8 mouse cellular contexts compared by ENCODE assay signal in the genomic region with DNA sequence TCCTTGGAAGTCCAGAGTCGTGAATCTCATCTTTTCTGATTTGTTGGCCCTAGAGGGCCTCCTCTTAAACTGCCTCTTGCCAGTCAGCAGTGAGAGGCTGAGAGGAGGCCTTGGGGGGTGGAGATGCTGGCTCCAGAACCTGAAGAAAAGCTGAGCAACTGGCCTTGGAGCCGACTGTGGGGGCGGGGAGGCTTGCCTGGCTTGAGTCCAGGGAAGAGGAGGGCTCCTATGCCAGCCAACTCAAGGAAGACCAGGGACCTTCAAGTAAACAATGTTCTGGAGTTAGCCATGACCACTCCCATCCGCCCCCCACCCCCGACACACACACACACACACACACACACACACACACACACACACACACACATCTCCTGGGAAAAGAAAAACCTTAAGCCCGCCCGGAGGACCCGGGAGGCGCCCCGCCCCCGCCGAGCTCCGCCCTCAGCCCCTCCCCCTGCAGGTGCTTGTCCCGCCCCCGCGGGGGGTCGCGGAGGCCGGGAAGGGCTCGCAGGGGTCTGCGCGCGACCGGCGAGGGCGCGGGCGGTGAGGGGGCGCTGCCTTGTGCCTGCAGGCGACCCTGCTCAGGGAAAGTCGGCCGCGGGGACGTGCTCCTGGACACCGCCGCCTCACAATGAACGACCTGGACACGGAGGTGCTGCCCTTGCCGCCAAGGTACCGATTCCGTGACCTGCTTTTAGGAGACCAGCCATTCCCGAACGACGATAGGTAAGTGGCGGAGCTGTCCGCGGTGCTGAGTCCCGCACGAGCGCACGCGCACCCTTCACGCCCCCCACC. TPM values are rescaled to one million over a fixed set of nuclear protein-coding genes. Genes with fewer than 3 reads are reported as not detected.
A peak's percentile ranks its signal among the peaks of the same experiment; 100 is the strongest.
DNase-seq lines count a peak whose midpoint lies in the region; ATAC-seq and TF ChIP-seq lines count a peak whose summit lies in the region.

TSS of gene Kcnt1 (plus strand) at position 398 of the 795 bp plus-strand sequence.

- DNase-seq in layer of hippocampus, adult 2 months (ENCODE audit: low spot score in 2 of 2) = no peak
- DNase-seq in layer of hippocampus, adult 9-11 months = no peak
- peak; percentile 77 for DNase-seq in cerebellum, adult 9-10 months
- DNase-seq in frontal cortex, postnatal 10 days (ENCODE audit: low spot score in 2 of 2) = peak; percentile 47 to 52
- DNase-seq in liver, embryonic 14.5 days (ENCODE audit: low read depth in 3 of 3, low spot score in 3 of 3) = no peak
- DNase-seq in c-Kit-positive CD71-positive TER-119-positive erythroid progenitor cells, embryonic 14.5 days (ENCODE audit: low spot score) = no peak

- peak within 1 kb of the TSS; percentile 23; the same call in 1 of the 2 replicates for H3K27ac ChIP-seq in layer of hippocampus, adult 2 months
- H3K27ac ChIP-seq in kidney, embryonic 15.5 days = no peak within 1 kb of the TSS
- H3K27ac ChIP-seq in liver, embryonic 14.5 days = no peak within 1 kb of the TSS
- no peak within 1 kb of the TSS for H3K27ac ChIP-seq in neural tube, embryonic 15.5 days (replicated peaks)

- H3K9ac ChIP-seq in kidney, embryonic 15.5 days = no peak within 1 kb of the TSS
- no peak within 1 kb of the TSS for H3K9ac ChIP-seq in liver, embryonic 14.5 days (replicated peaks)
- peak within 1 kb of the TSS; percentile 55 for H3K9ac ChIP-seq in neural tube, embryonic 15.5 days (replicated peaks)

- no peaks in the 10 kb centered on the region for H3K36me3 ChIP-seq in kidney, embryonic 15.5 days
- H3K36me3 ChIP-seq in liver, embryonic 14.5 days (replicated peaks; ENCODE audit: control insufficient read depth, insufficient read depth, low read depth) = no peaks in the 10 kb centered on the region
- no peaks in the 10 kb centered on the region for H3K36me3 ChIP-seq in neural tube, embryonic 15.5 days

- peak within 1 kb of the TSS; percentile 53 for H3K4me3 ChIP-seq in layer of hippocampus, adult 2 months
- peak within 1 kb of the TSS; percentile 56 for H3K4me3 ChIP-seq in kidney, embryonic 15.5 days (replicated peaks)
- peak within 1 kb of the TSS in 1 of 2 experiments; percentile 17; a peak in 2 of 4 replicates for H3K4me3 ChIP-seq in liver, embryonic 14.5 days (ENCODE audit: insufficient read depth in 1 of 2, low read depth in 2 of 2, low read length in 2 of 2)
- peak within 1 kb of the TSS; percentile 58 for H3K4me3 ChIP-seq in neural tube, embryonic 15.5 days (replicated peaks)

- TF ChIP-seq EP300 in liver, embryonic 14.5 days (IDR thresholded peaks at IDR 0.05; ENCODE audit: low read depth) = no peak

- H3K9me3 ChIP-seq in kidney, embryonic 15.5 days (replicated peaks) = no peaks in the 10 kb centered on the region
- no peaks in the 10 kb centered on the region for H3K9me3 ChIP-seq in liver, embryonic 14.5 days (ENCODE audit: control insufficient read depth, low read length)
- H3K9me3 ChIP-seq in neural tube, embryonic 15.5 days (replicated peaks) = no peaks in the 10 kb centered on the region

- H3K4me1 ChIP-seq in kidney, embryonic 15.5 days = peaks cover 18% of the 10 kb centered on the region
- H3K4me1 ChIP-seq in liver, embryonic 14.5 days (replicated peaks; ENCODE audit: control insufficient read depth in 2 of 2, insufficient read depth in 2 of 2, low read length in 1 of 2) = no peaks in the 10 kb centered on the region
- peaks cover 35% of the 10 kb centered on the region for H3K4me1 ChIP-seq in neural tube, embryonic 15.5 days

- TF ChIP-seq CTCF in layer of hippocampus, adult 2 months (conservative IDR thresholded peaks at IDR 0.05) = no peak
- TF ChIP-seq CTCF in liver, embryonic 14.5 days (IDR thresholded peaks at IDR 0.05; ENCODE audit: low read depth) = no peak

- peak; percentile 40; the same call in 1 of the 2 replicates for ATAC-seq in kidney, embryonic 15.5 days (replicated peaks; ENCODE audit: low FRiP score)
- ATAC-seq in liver, embryonic 14.5 days (ENCODE audit: insufficient read depth) = no peak
- 0 out of 2 replicates have a peak, but pooled peaks have one; percentile 37 for ATAC-seq in neural tube, embryonic 15.5 days (ENCODE audit: low FRiP score)

- peaks cover 34% of the 10 kb centered on the region for H3K27me3 ChIP-seq in kidney, embryonic 15.5 days
- peaks cover 22% of the 10 kb centered on the region for H3K27me3 ChIP-seq in liver, embryonic 14.5 days (ENCODE audit: control insufficient read depth, insufficient read depth, low read length)
- H3K27me3 ChIP-seq in neural tube, embryonic 15.5 days (replicated peaks) = peaks cover 6% of the 10 kb centered on the region

- 1% methylated on average over 51 of the region's 53 CpGs for WGBS in kidney, embryonic 15.5 days
- 1% methylated on average over 52 of the region's 53 CpGs for WGBS in liver, embryonic 14.5 days (ENCODE audit: insufficient replicate concordance)
- WGBS in neural tube, embryonic 15.5 days = under 1% methylated on average over 40 of the region's 53 CpGs

- peak within 1 kb of the TSS; percentile 97 for H3K4me2 ChIP-seq in kidney, embryonic 15.5 days
- peak within 1 kb of the TSS; percentile 50 for H3K4me2 ChIP-seq in liver, embryonic 14.5 days (ENCODE audit: low read depth)
- H3K4me2 ChIP-seq in neural tube, embryonic 15.5 days = peak within 1 kb of the TSS; percentile 99

RNA-seq across cellular contexts. Expression of gene Kcnt1, which starts in this region (rescaled TPM):
- 10 to 100 TPM; 44.5 to 48.4 TPM for total RNA-seq in layer of hippocampus, adult 2 months (2021)
- 0.37 and 0.96 TPM in 2 replicates for polyA plus RNA-seq in kidney, embryonic 15.5 days (2015; fragmentation: Nextera tagmentation; extraction: Ambion mirVana)
- polyA plus RNA-seq in liver, embryonic 14.5 days (2012; rRNA removed) = 0.08 and 0.09 TPM in 2 replicates
- polyA plus RNA-seq in liver, embryonic 14.5 days (2014; fragmentation: Nextera tagmentation; extraction: Ambion mirVana) = not detected in 2 replicates
- 21.3 and 23.7 TPM in 2 replicates for polyA plus RNA-seq in neural tube, embryonic 15.5 days (2015; fragmentation: Nextera tagmentation; extraction: Ambion mirVana)

Comparison
In these comparisons a context has a peak if more than half of its experiments do, and no peak if none do; other contexts are left out.
1. RNA of gene Kcnt1 (polyA plus RNA-seq): 21.3 to 23.7 TPM in neural tube, embryonic 15.5 days; 0.37 to 0.96 TPM in kidney, embryonic 15.5 days and 0.08 to 0.09 TPM in liver, embryonic 14.5 days; every median in the first group is over 10 times any median in the second.
2. Peak in ATAC-seq, H3K4me3 ChIP-seq and H3K4me2 ChIP-seq in kidney, embryonic 15.5 days; RNA of the gene not detected or under 1 TPM.
3. DNase-seq: peak in cerebellum, adult 9-10 months (single experiment) and frontal cortex, postnatal 10 days (2 of 2); none in layer of hippocampus, adult 2 months (0 of 2), layer of hippocampus, adult 9-11 months (single experiment), liver, embryonic 14.5 days (0 of 3) and c-Kit-positive CD71-positive TER-119-positive erythroid progenitor cells, embryonic 14.5 days (single experiment).
4. Peak in every context shown above with its lines, with median percentiles within 50 percentile points of each other: H3K4me2 ChIP-seq.